ENCODE assay signal across 18 mouse cellular contexts in the genomic region with DNA sequence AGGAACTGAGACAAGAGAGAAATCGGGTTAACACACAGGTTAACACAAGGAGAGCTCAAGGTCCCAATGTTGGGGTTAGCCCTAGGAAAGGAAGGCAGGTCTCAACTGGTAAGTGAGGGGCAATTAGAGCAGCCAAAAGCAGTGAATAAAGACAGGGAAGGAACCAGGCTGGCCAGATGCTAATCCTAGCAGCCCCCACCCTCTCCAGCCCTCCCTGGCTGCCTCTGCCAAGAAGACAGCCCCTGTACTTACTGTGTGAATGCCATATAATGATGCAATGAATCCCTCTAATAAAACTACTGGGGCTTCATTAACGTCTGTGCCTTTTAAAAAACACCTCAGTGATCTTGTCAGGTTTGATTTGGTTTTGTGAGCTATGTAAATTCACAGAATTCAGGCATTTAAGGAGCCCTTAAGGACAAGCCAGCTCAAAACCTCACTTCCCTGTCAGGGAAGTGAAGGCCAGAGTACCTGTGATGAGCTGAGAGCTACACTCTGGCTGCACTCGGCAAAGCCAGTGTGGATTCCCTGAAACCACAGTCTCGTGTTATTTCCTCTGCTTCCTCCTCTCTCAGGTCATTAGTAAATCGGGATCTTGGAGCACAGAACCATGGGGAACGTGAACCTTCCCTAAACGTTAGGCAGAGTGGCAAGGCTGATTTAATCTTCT. TPM values are rescaled to one million over a fixed set of nuclear protein-coding genes. Genes with fewer than 3 reads are reported as not detected.
DNase-seq lines count a peak whose midpoint lies in the region; ATAC-seq and TF ChIP-seq lines count a peak whose summit lies in the region.
"Had no signal": no experiment of that assay in that cellular context is flagged by ENCODE, and none has a peak within 500 bp of the region (broad histone marks: within the 10 kb centered on the region; RNA-seq: fewer than 3 reads in every experiment).

No protein-coding gene starts in this region.

- 22% methylated on average over 7 of the region's 7 CpGs for WGBS in limb, embryonic 13.5 days
- WGBS in limb, embryonic 10.5 days, result 44% methylated on average over 7 of the region's 7 CpGs
- WGBS in forebrain, embryonic 14.5 days, result 24% methylated on average over 7 of the region's 7 CpGs
- WGBS in hindbrain, postnatal 0 days, result 53% methylated on average over 7 of the region's 7 CpGs
- 45% methylated on average over 7 of the region's 7 CpGs for WGBS in neural tube, embryonic 13.5 days

- peak; percentile 57; the same call in 1 of the 2 replicates for ATAC-seq in limb, embryonic 13.5 days (ENCODE audit: low FRiP score, low read depth)
- ATAC-seq in forebrain, embryonic 14.5 days, result peak; percentile 88
- peak; percentile 80; the same call in 1 of the 2 replicates for ATAC-seq in hindbrain, postnatal 0 days
- peak; percentile 68 for ATAC-seq in neural tube, embryonic 13.5 days (ENCODE audit: low read depth)

- no peaks in the 10 kb centered on the region for H3K9me3 ChIP-seq in limb, embryonic 13.5 days
- no peaks in the 10 kb centered on the region for H3K9me3 ChIP-seq in limb, embryonic 10.5 days (replicated peaks)
- H3K9me3 ChIP-seq in forebrain, embryonic 14.5 days (replicated peaks; ENCODE audit: control insufficient read depth, low read length), result no peaks in the 10 kb centered on the region
- no peaks in the 10 kb centered on the region for H3K9me3 ChIP-seq in hindbrain, postnatal 0 days (ENCODE audit: low read length)
- H3K9me3 ChIP-seq in neural tube, embryonic 13.5 days, result no peaks in the 10 kb centered on the region
- H3K9me3 ChIP-seq: G1E; heart, embryonic 12.5 days had no signal

- H3K9ac ChIP-seq in limb, embryonic 13.5 days, result no peak overlapping the region
- H3K9ac ChIP-seq in forebrain, embryonic 14.5 days (ENCODE audit: low read length), result no peak overlapping the region
- no peak overlapping the region for H3K9ac ChIP-seq in hindbrain, postnatal 0 days (replicated peaks; ENCODE audit: low read length)
- H3K9ac ChIP-seq in neural tube, embryonic 13.5 days, result no peak overlapping the region
- H3K9ac ChIP-seq: heart, embryonic 12.5 days had no signal

- no peaks in the 10 kb centered on the region for H3K27me3 ChIP-seq in limb, embryonic 13.5 days
- no peaks in the 10 kb centered on the region for H3K27me3 ChIP-seq in limb, embryonic 10.5 days (ENCODE audit: low read depth, poor library complexity, severe bottlenecking)
- H3K27me3 ChIP-seq in forebrain, embryonic 14.5 days (replicated peaks; ENCODE audit: control insufficient read depth, insufficient read depth, low read length), result no peaks in the 10 kb centered on the region
- no peaks in the 10 kb centered on the region for H3K27me3 ChIP-seq in hindbrain, postnatal 0 days (ENCODE audit: insufficient read depth, low read length)
- H3K27me3 ChIP-seq in neural tube, embryonic 13.5 days, result no peaks in the 10 kb centered on the region
- H3K27me3 ChIP-seq: heart, embryonic 12.5 days had no signal

- no peak for DNase-seq in limb, embryonic 10.5 days (ENCODE audit: low spot score)
- peak; percentile 58 for DNase-seq in forebrain, embryonic 14.5 days (ENCODE audit: low spot score)
- DNase-seq in hindbrain, postnatal 0 days (ENCODE audit: low spot score), result no peak
- no peak for DNase-seq in cerebellum, postnatal 36 days
- DNase-seq in right cerebral cortex, adult 18-20 months, result no peak
- DNase-seq in urinary bladder, postnatal 10 days (ENCODE audit: low spot score), result no peak
- DNase-seq: adrenal gland, adult 2 months; cerebellum, adult 8-10 months; heart, postnatal 36 days; kidney, adult 2 months; kidney, postnatal 36 days; left cerebral cortex, postnatal 4 days; lung, postnatal 14 days; thymus, postnatal 14 days had no signal

- H3K4me2 ChIP-seq in limb, embryonic 13.5 days (replicated peaks), result no peak overlapping the region
- no peak overlapping the region for H3K4me2 ChIP-seq in forebrain, embryonic 14.5 days (ENCODE audit: low read length)
- H3K4me2 ChIP-seq in hindbrain, postnatal 0 days (ENCODE audit: low read depth, low read length), result no peak overlapping the region
- no peak overlapping the region for H3K4me2 ChIP-seq in neural tube, embryonic 13.5 days
- H3K4me2 ChIP-seq: heart, embryonic 12.5 days had no signal

- 0 out of 2 replicates have a peak, but pooled peaks cover 2% of the 10 kb centered on the region for H3K36me3 ChIP-seq in limb, embryonic 13.5 days
- no peaks in the 10 kb centered on the region for H3K36me3 ChIP-seq in limb, embryonic 10.5 days
- no peaks in the 10 kb centered on the region for H3K36me3 ChIP-seq in forebrain, embryonic 14.5 days (ENCODE audit: control insufficient read depth, insufficient read depth, low read length)
- no peaks in the 10 kb centered on the region for H3K36me3 ChIP-seq in hindbrain, postnatal 0 days (ENCODE audit: insufficient read depth, low read length)
- no peaks in the 10 kb centered on the region for H3K36me3 ChIP-seq in neural tube, embryonic 13.5 days
- H3K36me3 ChIP-seq: G1E; heart, embryonic 12.5 days had no signal

- TF ChIP-seq CTCF in hindbrain, postnatal 0 days (IDR thresholded peaks at IDR 0.05; ENCODE audit: low read depth), result no peak

- H3K4me3 ChIP-seq in limb, embryonic 13.5 days, result no peak overlapping the region
- no peak overlapping the region for H3K4me3 ChIP-seq in limb, embryonic 10.5 days
- H3K4me3 ChIP-seq in forebrain, embryonic 14.5 days (ENCODE audit: low read depth, low read length), result no peak overlapping the region
- no peak overlapping the region for H3K4me3 ChIP-seq in hindbrain, postnatal 0 days (ENCODE audit: low read length)
- H3K4me3 ChIP-seq in neural tube, embryonic 13.5 days, result no peak overlapping the region
- H3K4me3 ChIP-seq: heart, embryonic 12.5 days had no signal

- H3K27ac ChIP-seq in limb, embryonic 13.5 days, result no peak overlapping the region
- H3K27ac ChIP-seq in limb, embryonic 10.5 days, result no peak overlapping the region
- H3K27ac ChIP-seq in forebrain, embryonic 14.5 days (ENCODE audit: low read depth, low read length), result 0 out of 2 replicates have a peak overlapping the region, but pooled peaks have one; percentile 16
- H3K27ac ChIP-seq in hindbrain, postnatal 0 days, result no peak overlapping the region
- H3K27ac ChIP-seq in neural tube, embryonic 13.5 days (replicated peaks), result peak overlapping the region; percentile 59; the same call in 1 of the 2 replicates

- peaks cover 46% of the 10 kb centered on the region for H3K4me1 ChIP-seq in limb, embryonic 13.5 days
- peaks cover 16% of the 10 kb centered on the region; the same call in 1 of the 2 replicates for H3K4me1 ChIP-seq in limb, embryonic 10.5 days
- H3K4me1 ChIP-seq in forebrain, embryonic 14.5 days (ENCODE audit: control insufficient read depth, insufficient read depth, low read length), result peaks cover 15% of the 10 kb centered on the region
- peaks cover 5% of the 10 kb centered on the region; the same call in 1 of the 2 replicates for H3K4me1 ChIP-seq in hindbrain, postnatal 0 days (ENCODE audit: insufficient read depth, low read length)
- peaks cover 34% of the 10 kb centered on the region for H3K4me1 ChIP-seq in neural tube, embryonic 13.5 days (replicated peaks)

RNA-seq across cellular contexts. Expression of gene Adgra3, which starts 16.4 kb away (rescaled TPM):
- polyA plus RNA-seq in limb, embryonic 13.5 days (2015; fragmentation: Nextera tagmentation; extraction: Ambion mirVana), result 44.1 and 46.0 TPM in 2 replicates
- polyA plus RNA-seq in limb, embryonic 10.5 days (2016; fragmentation: Nextera tagmentation; extraction: Ambion mirVana), result 50.0 and 53.3 TPM in 2 replicates
- 17.8 and 20.8 TPM in 2 replicates for polyA plus RNA-seq in forebrain, embryonic 14.5 days (2014; fragmentation: Nextera tagmentation; extraction: Ambion mirVana)
- 42.0 and 47.2 TPM in 2 replicates for total RNA-seq in hindbrain, postnatal 0 days (2014; rRNA removed)
- 10.9 and 11.4 TPM in 2 replicates for polyA plus RNA-seq in hindbrain, postnatal 0 days (2015; fragmentation: Nextera tagmentation; extraction: Ambion mirVana)
- polyA plus RNA-seq in neural tube, embryonic 13.5 days (2015; fragmentation: Nextera tagmentation; extraction: Ambion mirVana), result 20.3 and 21.8 TPM in 2 replicates
- polyA plus RNA-seq: G1E had no signal

Comparison
In these comparisons a context has a peak if more than half of its experiments do, and no peak if none do; other contexts are left out.
1. H3K27ac ChIP-seq: peak in forebrain, embryonic 14.5 days (single experiment) and neural tube, embryonic 13.5 days (single experiment); none in limb, embryonic 13.5 days (single experiment), limb, embryonic 10.5 days (single experiment) and hindbrain, postnatal 0 days (single experiment).
2. Peak in every context shown above with its lines, with median percentiles within 50 percentile points of each other: ATAC-seq.